Mouse (Mus musculus) embryonic fibroblast, embryonic 13.5 days (primary cell): ENCODE measurements around the gene Nup107. TPM values are rescaled to one million over a fixed set of nuclear protein-coding genes. Genes with fewer than 3 reads are reported as not detected.
"Not testable (repeated sequence)": the region's sequence is repeated elsewhere in the genome, so short reads cannot be mapped to it uniquely, and the experiment has no call there.

Experiments
- H3K27ac ChIP-seq: 2 replicates; pipeline ENCODE4 v1.5.1; 2012; ENCODE audit warnings: low read length, control low read depth, inconsistent platforms; ENCODE audit not compliant: insufficient read depth
- H3K4me1 ChIP-seq: 2 replicates; pipeline ENCODE4 v1.6.1; 2011; ENCODE audit warnings: low read length; ENCODE audit not compliant: control insufficient read depth, insufficient read depth
- H3K4me3 ChIP-seq: 2 replicates; pipeline ENCODE4 v1.5.1; 2011; ENCODE audit warnings: mild to moderate bottlenecking, control low read depth, low read length; ENCODE audit not compliant: insufficient read depth
- CTCF ChIP-seq: IDR thresholded peaks from 2 replicates; pipeline ENCODE4 v1.5.1; 2011; ENCODE audit warnings: mild to moderate bottlenecking, control low read depth, low read length, moderate library complexity, borderline replicate concordance; ENCODE audit not compliant: insufficient read depth
- POLR2A ChIP-seq: IDR thresholded peaks from 2 replicates; pipeline ENCODE4 v1.6.1; 2011; ENCODE audit warnings: low read depth, mild to moderate bottlenecking, control low read depth, low read length, moderate library complexity
- polyA plus RNA-seq: library from polyadenylated mRNA; stranded (reverse); fragments of >200 nt; gene quantifications from 2 replicates; pipeline ENCODE4 v1.2.4, GENCODE M21; 2011; ENCODE audit warnings: low read depth; ENCODE audit not compliant: missing spikeins, insufficient read length

Nup107 gene
- polyA plus RNA-seq, 1 experiment, result 70.3 TPM

DNA sequence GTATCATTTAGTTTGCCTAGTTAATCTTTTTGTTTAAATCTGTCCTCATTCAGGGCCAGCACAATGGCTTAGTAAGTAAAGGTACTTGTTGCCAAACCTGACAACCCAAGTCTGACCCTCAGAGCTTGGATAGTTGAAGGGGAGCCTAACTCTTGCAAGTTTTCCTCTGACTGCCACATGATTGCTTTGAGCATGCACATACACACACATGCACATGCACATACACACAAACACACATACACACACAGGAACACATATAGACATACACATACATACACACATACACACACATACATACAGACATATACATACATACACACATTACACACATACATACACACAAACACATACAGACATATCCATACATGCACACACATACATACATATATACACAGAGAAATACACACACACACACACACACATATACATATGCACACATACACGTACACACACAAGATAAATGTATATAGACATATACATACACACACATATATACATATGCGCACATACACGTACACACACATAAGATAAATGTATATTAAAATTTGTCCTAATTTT, 67.6 kb downstream of the Nup107 start:
- H3K27ac ChIP-seq, result no peak overlapping the region
- H3K4me3 ChIP-seq, result no peak overlapping the region
- TF ChIP-seq POLR2A, result no peak
- no peak for TF ChIP-seq CTCF
- peaks cover 4% of the 10 kb centered on the region; the same call in 1 of the 2 replicates for H3K4me1 ChIP-seq

DNA sequence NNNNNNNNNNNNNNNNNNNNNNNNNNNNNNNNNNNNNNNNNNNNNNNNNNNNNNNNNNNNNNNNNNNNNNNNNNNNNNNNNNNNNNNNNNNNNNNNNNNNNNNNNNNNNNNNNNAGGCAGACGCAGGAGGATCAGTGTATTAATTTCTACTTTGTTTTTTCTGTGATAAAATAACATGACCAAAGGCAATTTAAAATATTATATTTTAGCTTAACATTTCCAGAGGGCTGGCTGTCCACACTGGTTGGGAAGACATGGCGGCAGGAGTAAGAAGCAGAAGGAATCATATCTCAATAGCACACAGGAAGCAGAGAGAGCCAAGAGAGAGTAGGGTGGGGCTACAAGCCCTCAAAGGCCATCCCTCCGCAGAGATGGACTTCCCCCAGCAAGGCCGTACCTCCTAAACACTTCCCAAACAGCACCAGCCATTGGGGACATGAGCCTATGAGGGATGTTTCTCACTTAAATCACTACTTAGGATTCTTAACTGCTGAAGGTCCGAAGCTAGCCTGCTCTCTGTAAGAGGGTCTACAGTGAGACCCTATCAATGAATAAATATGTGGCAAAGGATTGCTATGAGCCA, 68.3 kb downstream of the Nup107 start:
- Histone ChIP-seq H3K4me1 (peaks cover 4% of the 10 kb centered on the region; the same call in 1 of the 2 replicates), H3K27ac (no peak overlapping the region), H3K4me3 (no peak overlapping the region)
- no peak for TF ChIP-seq CTCF
- TF ChIP-seq POLR2A, result no peak

DNA sequence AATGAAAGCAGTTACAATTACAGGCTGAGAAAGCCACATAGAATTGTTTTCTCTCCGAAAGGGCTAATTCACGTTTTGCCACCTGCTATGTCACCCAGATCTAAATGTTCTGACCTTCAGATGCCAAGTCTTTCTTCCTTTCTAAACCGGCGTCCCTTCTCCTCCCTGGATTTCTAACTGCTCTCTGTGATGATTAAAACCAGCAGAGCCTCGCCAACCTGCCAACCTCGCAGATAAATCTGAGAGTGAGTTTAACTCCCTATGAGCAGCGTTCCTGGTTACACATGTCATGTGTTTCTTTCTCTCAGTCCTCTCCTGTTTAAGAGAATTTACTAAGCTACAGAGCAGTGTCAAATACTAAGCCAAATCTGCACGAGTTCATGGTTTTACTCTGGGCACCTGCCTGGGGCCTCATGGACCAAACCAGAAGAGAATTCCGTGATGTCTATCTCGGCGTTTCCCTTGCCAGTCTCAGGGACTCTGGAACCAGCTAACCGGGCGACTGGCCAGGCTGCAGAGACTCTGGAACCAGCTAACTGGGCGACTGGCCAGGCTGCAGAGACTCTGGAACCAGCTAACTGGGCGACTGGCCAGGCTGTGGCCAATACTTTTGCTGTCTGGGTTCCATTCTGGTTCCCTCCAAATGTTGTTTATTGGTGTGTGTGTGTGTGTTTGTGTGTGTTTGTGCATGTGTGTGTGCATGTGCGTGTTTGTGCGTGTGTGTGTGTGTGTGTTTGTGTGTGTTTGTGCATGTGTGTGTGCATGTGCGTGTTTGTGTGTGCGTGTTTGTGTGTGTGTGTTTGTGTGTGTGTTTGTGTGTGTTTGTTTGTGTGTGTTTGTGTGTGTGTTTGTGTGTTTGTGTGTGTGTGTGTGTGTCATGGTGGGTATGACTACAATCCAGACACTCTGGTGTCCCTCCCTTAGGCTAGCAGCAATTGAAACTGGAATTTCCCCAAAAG, 74.1 kb downstream of the Nup107 start:
- H3K4me1 ChIP-seq, result peaks cover 7% of the 10 kb centered on the region; the same call in 1 of the 2 replicates
- H3K4me3 ChIP-seq, result no peak overlapping the region
- TF ChIP-seq POLR2A (peak; percentile 38; the same call in 1 of the 2 replicates), CTCF (no peak)
- peak overlapping the region; percentile 99 for H3K27ac ChIP-seq

DNA sequence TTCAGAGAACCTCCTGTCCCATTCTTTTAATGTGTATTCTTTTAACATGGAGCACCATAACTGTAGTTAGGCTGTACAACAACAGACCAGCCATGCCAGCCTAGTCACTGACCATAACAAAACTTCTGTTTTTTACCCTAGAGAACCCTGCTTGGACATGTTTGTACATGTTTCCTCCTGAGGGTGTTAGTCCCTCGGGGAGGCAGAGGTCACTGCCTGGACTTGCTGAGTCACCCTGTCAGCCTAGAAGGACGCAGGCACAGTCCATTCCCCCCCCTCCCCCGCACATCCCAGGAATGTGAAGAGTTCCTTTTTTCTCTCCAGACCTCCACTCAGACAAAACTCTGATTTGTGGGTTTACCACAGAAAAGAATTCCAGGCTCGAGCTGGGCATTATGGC, 74.9 kb downstream of the Nup107 start:
- TF ChIP-seq POLR2A (no peak; the same call in 1 of the 2 replicates), CTCF (no peak)
- Histone ChIP-seq H3K4me3 (no peak overlapping the region), H3K27ac (peak overlapping the region; percentile 99), H3K4me1 (peaks cover 7% of the 10 kb centered on the region; the same call in 1 of the 2 replicates)

DNA sequence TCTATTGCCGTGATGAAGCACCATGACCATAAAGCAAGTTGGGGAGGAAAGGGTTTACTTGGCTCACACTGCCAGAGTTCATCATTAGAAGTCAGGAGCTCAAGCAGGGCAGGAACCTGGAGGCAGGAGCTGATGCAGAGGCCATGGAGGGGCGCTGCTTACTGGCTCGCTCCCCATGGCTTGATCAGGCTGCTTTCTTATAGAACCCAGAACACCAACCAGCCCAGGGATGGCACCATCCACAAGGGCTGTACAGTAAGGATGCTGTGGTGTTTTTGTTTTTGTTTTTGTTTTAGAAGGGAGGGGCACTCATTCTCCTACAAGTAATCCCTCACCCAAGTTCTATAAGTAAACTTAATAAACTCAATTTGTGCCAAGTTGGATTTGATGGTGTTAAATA, 75.8 kb downstream of the Nup107 start:
- TF ChIP-seq CTCF (no peak), POLR2A (no peak)
- Histone ChIP-seq H3K4me1 (peaks cover 5% of the 10 kb centered on the region; the same call in 1 of the 2 replicates), H3K4me3 (no peak overlapping the region), H3K27ac (peak overlapping the region; percentile 99)

GRCm38 (mm10) chr10:117715654-117716053, 76.9 kb downstream of the Nup107 start:
- not testable (repeated sequence) for H3K4me3 ChIP-seq, H3K4me1 ChIP-seq
- peak overlapping the region; percentile 99; the same call in 1 of the 2 replicates for H3K27ac ChIP-seq

DNA sequence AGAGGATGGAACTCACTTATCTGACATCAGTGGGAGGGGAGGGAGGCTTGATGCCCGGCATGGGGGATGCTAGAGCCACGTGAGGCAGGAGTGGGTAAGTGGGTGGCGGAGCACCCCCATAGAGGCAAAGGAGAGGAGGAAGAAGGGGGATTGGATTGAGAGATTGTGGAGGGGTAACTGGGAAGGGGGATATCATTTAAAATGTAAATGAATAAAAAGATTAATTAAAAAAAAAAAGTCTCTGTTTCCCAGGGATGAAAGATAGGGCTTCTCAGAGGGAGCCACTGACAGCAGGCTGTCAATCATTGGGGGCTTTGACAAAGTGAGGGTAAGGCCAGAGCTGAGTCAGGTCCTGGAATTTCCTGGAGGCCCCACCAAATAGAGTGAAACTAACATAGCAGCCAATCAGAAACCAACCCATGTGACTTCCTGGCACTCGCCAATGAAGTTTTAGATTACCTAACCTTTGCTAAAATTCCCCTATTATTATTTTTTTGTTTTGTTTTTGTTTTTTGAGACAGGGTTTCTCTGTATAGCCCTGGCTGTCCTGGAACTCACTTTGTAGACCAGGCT, 77.5 kb downstream of the Nup107 start:
- no peak for TF ChIP-seq POLR2A
- TF ChIP-seq CTCF, result no peak
- Histone ChIP-seq H3K4me3 (no peak overlapping the region), H3K27ac (no peak overlapping the region), H3K4me1 (peaks cover 3% of the 10 kb centered on the region; the same call in 1 of the 2 replicates)

DNA sequence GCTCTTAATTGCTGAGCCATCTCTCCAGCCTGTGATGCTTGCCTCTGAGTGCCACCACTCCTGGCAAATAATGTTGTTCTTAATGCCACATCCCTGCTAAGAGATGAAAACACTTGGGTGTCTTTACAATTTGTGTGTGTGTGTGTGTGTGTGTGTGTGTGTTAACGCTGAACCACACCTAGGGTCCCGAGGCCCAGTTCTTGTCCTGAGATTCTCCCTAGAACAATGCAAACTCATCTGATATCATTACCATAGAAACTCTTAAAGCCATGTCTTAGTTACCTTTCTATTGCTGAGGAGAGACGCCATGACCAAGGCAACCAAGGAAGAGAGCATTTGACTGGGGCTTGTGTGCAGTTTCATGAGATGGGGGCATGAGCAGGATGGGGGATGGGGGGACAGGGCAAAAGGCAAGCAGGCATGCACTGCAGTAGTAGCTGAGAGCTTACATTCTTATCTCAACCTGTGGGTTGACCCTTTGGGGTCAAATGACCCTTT, 78.4 kb downstream of the Nup107 start:
- H3K4me3 ChIP-seq, result no peak overlapping the region
- TF ChIP-seq POLR2A, result no peak
- TF ChIP-seq CTCF, result no peak
- H3K27ac ChIP-seq, result no peak overlapping the region
- peaks cover 3% of the 10 kb centered on the region; the same call in 1 of the 2 replicates for H3K4me1 ChIP-seq

DNA sequence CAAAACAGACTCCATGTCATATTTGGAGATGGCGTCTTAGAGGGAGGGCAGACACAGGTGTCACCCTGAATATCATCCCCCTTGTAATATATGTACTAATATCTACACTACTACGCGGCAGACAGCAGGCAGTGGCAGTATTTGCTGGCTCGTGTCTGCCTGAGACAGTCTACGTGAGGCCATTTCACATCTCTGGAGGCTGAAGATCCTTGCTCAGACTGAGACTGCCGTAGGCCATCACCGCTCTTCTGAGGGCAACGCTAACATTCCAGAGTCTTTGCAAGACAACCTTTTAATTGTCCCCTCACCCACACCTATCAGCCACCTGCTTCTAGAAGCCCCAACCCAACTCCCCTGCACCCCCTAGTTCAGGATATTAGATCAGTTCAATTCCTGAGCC, 79.0 kb downstream of the Nup107 start:
- Histone ChIP-seq H3K27ac (no peak overlapping the region), H3K4me1 (no peaks in the 10 kb centered on the region), H3K4me3 (no peak overlapping the region)
- TF ChIP-seq CTCF, result no peak
- TF ChIP-seq POLR2A, result no peak
